Comparison of ENCODE assay signal across 8 mouse cellular contexts in the genomic region with DNA sequence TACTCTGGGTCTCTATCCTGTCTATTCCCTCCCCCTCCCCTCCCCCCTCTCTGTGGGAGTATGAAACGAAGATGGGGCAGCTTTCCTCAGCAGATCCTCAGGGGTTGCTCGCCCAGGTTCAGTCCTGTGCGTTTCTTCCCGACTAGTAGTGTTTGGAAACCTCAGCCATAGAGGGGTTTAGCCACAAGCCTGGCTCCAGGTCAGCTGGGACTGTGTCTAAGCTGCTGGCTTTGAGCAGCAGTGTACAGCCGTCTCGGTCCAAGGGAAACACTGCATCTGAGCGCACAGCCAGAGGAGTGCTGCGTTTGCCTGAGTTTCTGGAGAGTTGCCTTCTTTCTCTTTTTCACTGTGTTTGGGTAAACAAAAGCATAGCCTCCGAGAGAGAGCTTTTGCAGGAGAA.
DNase-seq lines count a peak whose midpoint lies in the region; ATAC-seq and TF ChIP-seq lines count a peak whose summit lies in the region.

No protein-coding gene starts in this region.

- H3K9me3 ChIP-seq in neural tube, embryonic 12.5 days, result no peaks in the 10 kb centered on the region
- H3K9me3 ChIP-seq in forebrain, embryonic 16.5 days (ENCODE audit: control insufficient read depth, low read length), result no peaks in the 10 kb centered on the region
- H3K9me3 ChIP-seq in hindbrain, embryonic 14.5 days (ENCODE audit: control insufficient read depth, low read length), result no peaks in the 10 kb centered on the region
- no peaks in the 10 kb centered on the region for H3K9me3 ChIP-seq in lung, postnatal 0 days (ENCODE audit: low read length)

- no peaks in the 10 kb centered on the region for H3K4me1 ChIP-seq in neural tube, embryonic 12.5 days
- H3K4me1 ChIP-seq in forebrain, embryonic 16.5 days (replicated peaks; ENCODE audit: control insufficient read depth, insufficient read depth, low read length), result peaks cover 10% of the 10 kb centered on the region
- H3K4me1 ChIP-seq in hindbrain, embryonic 14.5 days (replicated peaks; ENCODE audit: control insufficient read depth, insufficient read depth, low read length), result peaks cover 6% of the 10 kb centered on the region; the same call in 1 of the 2 replicates
- H3K4me1 ChIP-seq in lung, postnatal 0 days (ENCODE audit: insufficient read depth, low read depth, low read length), result peaks cover 10% of the 10 kb centered on the region

- no peak for TF ChIP-seq EP300 in lung, postnatal 0 days (IDR thresholded peaks at IDR 0.05)

- H3K27me3 ChIP-seq in neural tube, embryonic 12.5 days (replicated peaks), result no peaks in the 10 kb centered on the region
- H3K27me3 ChIP-seq in forebrain, embryonic 16.5 days (replicated peaks; ENCODE audit: control insufficient read depth, insufficient read depth, low read length), result no peaks in the 10 kb centered on the region
- no peaks in the 10 kb centered on the region for H3K27me3 ChIP-seq in hindbrain, embryonic 14.5 days (ENCODE audit: control insufficient read depth, insufficient read depth, low read length)
- H3K27me3 ChIP-seq in lung, postnatal 0 days (replicated peaks; ENCODE audit: insufficient read depth, low read length), result no peaks in the 10 kb centered on the region

- ATAC-seq in neural tube, embryonic 12.5 days (ENCODE audit: low FRiP score, low read depth), result no peak
- ATAC-seq in forebrain, embryonic 16.5 days, result peak; percentile 55; the same call in 1 of the 2 replicates
- ATAC-seq in hindbrain, embryonic 14.5 days (ENCODE audit: low FRiP score), result peak; percentile 57; the same call in 1 of the 2 replicates
- ATAC-seq in lung, postnatal 0 days, result peak; percentile 54

- 40% methylated on average over 9 of the region's 9 CpGs for WGBS in neural tube, embryonic 12.5 days
- 12% methylated on average over 9 of the region's 9 CpGs for WGBS in forebrain, embryonic 16.5 days
- 33% methylated on average over 9 of the region's 9 CpGs for WGBS in hindbrain, embryonic 14.5 days
- WGBS in lung, postnatal 0 days, result 22% methylated on average over 9 of the region's 9 CpGs

- intact Hi-C loops in left cerebral cortex, adult 2 months (cut with DNase I), result no loop called here

- H3K4me3 ChIP-seq in neural tube, embryonic 12.5 days, result no peak overlapping the region
- H3K4me3 ChIP-seq in forebrain, embryonic 16.5 days (replicated peaks; ENCODE audit: low read length), result 0 out of 2 replicates have a peak overlapping the region, but pooled peaks have one; percentile 1
- H3K4me3 ChIP-seq in hindbrain, embryonic 14.5 days (replicated peaks; ENCODE audit: low read length), result no peak overlapping the region; the same call in 1 of the 2 replicates
- H3K4me3 ChIP-seq in lung, postnatal 0 days (ENCODE audit: low read depth, low read length), result peak overlapping the region; percentile 14; the same call in 1 of the 2 replicates
- no peak overlapping the region for H3K4me3 ChIP-seq in left cerebral cortex, adult 2 months

- H3K4me2 ChIP-seq in neural tube, embryonic 12.5 days (replicated peaks), result peak overlapping the region; percentile 37
- H3K4me2 ChIP-seq in forebrain, embryonic 16.5 days (ENCODE audit: low read length), result peak overlapping the region; percentile 37
- H3K4me2 ChIP-seq in hindbrain, embryonic 14.5 days (replicated peaks), result peak overlapping the region; percentile 31
- peak overlapping the region; percentile 42 for H3K4me2 ChIP-seq in lung, postnatal 0 days (replicated peaks; ENCODE audit: low read depth, low read length)

- H3K36me3 ChIP-seq in neural tube, embryonic 12.5 days, result no peaks in the 10 kb centered on the region
- H3K36me3 ChIP-seq in forebrain, embryonic 16.5 days (ENCODE audit: control insufficient read depth, insufficient read depth), result no peaks in the 10 kb centered on the region
- no peaks in the 10 kb centered on the region for H3K36me3 ChIP-seq in hindbrain, embryonic 14.5 days (replicated peaks; ENCODE audit: control insufficient read depth, insufficient read depth)
- no peaks in the 10 kb centered on the region for H3K36me3 ChIP-seq in lung, postnatal 0 days (ENCODE audit: insufficient read depth, low read length)

- TF ChIP-seq CTCF in lung, postnatal 0 days (IDR thresholded peaks at IDR 0.05), result no peak
- no peak for TF ChIP-seq CTCF in left cerebral cortex, adult 2 months (IDR thresholded peaks at IDR 0.05)

- DNase-seq in neural tube, embryonic 10.5 days (ENCODE audit: extremely low spot score, low spot score), result no peak
- DNase-seq in hindbrain, embryonic 14.5 days (ENCODE audit: low spot score), result peak; percentile 42
- peak; percentile 24 for DNase-seq in lung, postnatal 0 days (ENCODE audit: low spot score)
- no peak for DNase-seq in right cerebral cortex, adult 18-20 months
- no peak for DNase-seq in left cerebral cortex, adult 2 months (ENCODE audit: extremely low spot score in 1 of 2, low spot score in 2 of 2)
- no peak for DNase-seq in layer of hippocampus, adult 11-12 months (ENCODE audit: low spot score)

- no peak overlapping the region for H3K27ac ChIP-seq in neural tube, embryonic 12.5 days
- no peak overlapping the region for H3K27ac ChIP-seq in forebrain, embryonic 16.5 days (ENCODE audit: low read length)
- 0 out of 2 replicates have a peak overlapping the region, but pooled peaks have one; percentile 16 for H3K27ac ChIP-seq in hindbrain, embryonic 14.5 days
- no peak overlapping the region; the same call in 1 of the 2 replicates for H3K27ac ChIP-seq in lung, postnatal 0 days (ENCODE audit: low read length)
- no peak overlapping the region for H3K27ac ChIP-seq in left cerebral cortex, adult 2 months

- no peak overlapping the region for H3K9ac ChIP-seq in neural tube, embryonic 12.5 days
- peak overlapping the region; percentile 41 for H3K9ac ChIP-seq in forebrain, embryonic 16.5 days (replicated peaks; ENCODE audit: low read depth, low read length)
- H3K9ac ChIP-seq in hindbrain, embryonic 14.5 days, result peak overlapping the region; percentile 14; the same call in 1 of the 2 replicates
- H3K9ac ChIP-seq in lung, postnatal 0 days (replicated peaks; ENCODE audit: low read depth), result no peak overlapping the region

Comparison
In these comparisons a context has a peak if more than half of its experiments do, and no peak if none do; other contexts are left out.
1. H3K4me3 ChIP-seq: peak in forebrain, embryonic 16.5 days (single experiment) and lung, postnatal 0 days (single experiment); none in neural tube, embryonic 12.5 days (single experiment), hindbrain, embryonic 14.5 days (single experiment) and left cerebral cortex, adult 2 months (single experiment).
2. H3K9ac ChIP-seq: peak in forebrain, embryonic 16.5 days (single experiment) and hindbrain, embryonic 14.5 days (single experiment); none in neural tube, embryonic 12.5 days (single experiment) and lung, postnatal 0 days (single experiment).
3. DNase-seq: peak in hindbrain, embryonic 14.5 days (single experiment) and lung, postnatal 0 days (single experiment); none in neural tube, embryonic 10.5 days (single experiment), right cerebral cortex, adult 18-20 months (single experiment), left cerebral cortex, adult 2 months (0 of 2) and layer of hippocampus, adult 11-12 months (single experiment).
4. Peak in every context shown above with its lines, with median percentiles within 50 percentile points of each other: H3K4me2 ChIP-seq.